Comparison of ENCODE assay signal across 22 mouse cellular contexts in the genomic region with DNA sequence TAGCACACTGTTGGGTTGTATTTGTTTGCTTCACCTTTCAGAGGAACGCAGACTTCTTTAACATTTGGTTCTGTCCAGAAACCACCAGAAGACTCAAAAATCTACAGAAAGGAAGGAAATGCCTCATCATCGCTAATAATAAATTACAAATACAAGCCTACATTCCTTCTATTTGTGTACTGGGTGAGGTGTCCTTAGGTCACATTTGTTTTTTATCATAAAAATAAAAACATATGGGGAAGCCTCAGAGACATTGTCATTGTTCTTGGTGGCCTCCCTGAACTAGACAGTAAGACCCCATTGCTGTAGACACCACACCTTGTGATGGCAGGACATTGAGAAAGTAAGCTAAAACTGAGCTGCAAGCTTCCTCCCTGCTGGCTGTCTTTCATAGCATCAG. TPM values are rescaled to one million over a fixed set of nuclear protein-coding genes. Genes with fewer than 3 reads are reported as not detected.
DNase-seq lines count a peak whose midpoint lies in the region; ATAC-seq and TF ChIP-seq lines count a peak whose summit lies in the region.
"Had no signal": no experiment of that assay in that cellular context is flagged by ENCODE, and none has a peak within 500 bp of the region (broad histone marks: within the 10 kb centered on the region; RNA-seq: fewer than 3 reads in every experiment).

Gene Fam160a1, minus strand, starts transcription at position 101 of the 400 bp plus-strand sequence.

- no peaks in the 10 kb centered on the region for H3K36me3 ChIP-seq in heart, embryonic 11.5 days (ENCODE audit: control insufficient read depth, insufficient read depth, low read length)
- H3K36me3 ChIP-seq in myocyte (ENCODE audit: control insufficient read depth, insufficient read depth): no peaks in the 10 kb centered on the region
- no peaks in the 10 kb centered on the region for H3K36me3 ChIP-seq in embryonic facial prominence, embryonic 10.5 days (replicated peaks)
- H3K36me3 ChIP-seq: embryonic facial prominence, embryonic 13.5 days; heart, embryonic 15.5 days; hindbrain, embryonic 15.5 days; intestine, embryonic 15.5 days; liver, embryonic 13.5 days; midbrain, embryonic 10.5 days had no signal

- no peak within 1 kb of the TSS for H3K4me2 ChIP-seq in heart, embryonic 11.5 days
- no peak within 1 kb of the TSS for H3K4me2 ChIP-seq in myocyte (ENCODE audit: low read depth)
- H3K4me2 ChIP-seq: embryonic facial prominence, embryonic 13.5 days; heart, embryonic 15.5 days; hindbrain, embryonic 15.5 days; intestine, embryonic 15.5 days; liver, embryonic 13.5 days had no signal

- 77% methylated on average over 2 of the region's 2 CpGs for WGBS in heart, embryonic 11.5 days (ENCODE audit: insufficient replicate concordance)
- WGBS in embryonic facial prominence, embryonic 10.5 days: 86% methylated on average over 2 of the region's 2 CpGs

- H3K9me3 ChIP-seq in heart, embryonic 11.5 days (replicated peaks; ENCODE audit: control insufficient read depth, low read length): no peaks in the 10 kb centered on the region
- no peaks in the 10 kb centered on the region for H3K9me3 ChIP-seq in embryonic facial prominence, embryonic 10.5 days
- H3K9me3 ChIP-seq: embryonic facial prominence, embryonic 13.5 days; heart, embryonic 15.5 days; hindbrain, embryonic 15.5 days; intestine, embryonic 15.5 days; liver, embryonic 13.5 days; midbrain, embryonic 10.5 days had no signal

- no peak within 1 kb of the TSS for H3K4me3 ChIP-seq in heart, embryonic 11.5 days (ENCODE audit: low read depth, low read length)
- H3K4me3 ChIP-seq in myocyte: no peak within 1 kb of the TSS
- H3K4me3 ChIP-seq in embryonic facial prominence, embryonic 10.5 days: no peak within 1 kb of the TSS
- H3K4me3 ChIP-seq: embryonic facial prominence, embryonic 13.5 days; heart, embryonic 15.5 days; hindbrain, embryonic 15.5 days; intestine, embryonic 15.5 days; liver, embryonic 13.5 days; midbrain, embryonic 10.5 days had no signal

- peaks cover 4% of the 10 kb centered on the region; the same call in 1 of the 2 replicates for H3K4me1 ChIP-seq in heart, embryonic 11.5 days (ENCODE audit: control insufficient read depth, insufficient read depth, low read length)
- H3K4me1 ChIP-seq in embryonic facial prominence, embryonic 10.5 days: peaks cover 14% of the 10 kb centered on the region
- H3K4me1 ChIP-seq: hindbrain, embryonic 15.5 days; intestine, embryonic 15.5 days had no signal

- H3ac ChIP-seq in myocyte (ENCODE audit: control insufficient read depth, insufficient read length): no peak within 1 kb of the TSS

- no peak for ATAC-seq in heart, embryonic 11.5 days (replicated peaks; ENCODE audit: insufficient number of reproducible peaks, low FRiP score, low TSS enrichment)
- ATAC-seq: forebrain, embryonic 14.5 days; intestine, embryonic 15.5 days had no signal

- H3K27ac ChIP-seq in heart, embryonic 11.5 days (ENCODE audit: low read depth, low read length): no peak within 1 kb of the TSS
- H3K27ac ChIP-seq in embryonic facial prominence, embryonic 10.5 days (replicated peaks): no peak within 1 kb of the TSS
- H3K27ac ChIP-seq: embryonic facial prominence, embryonic 13.5 days; heart, embryonic 15.5 days; hindbrain, embryonic 15.5 days; intestine, embryonic 15.5 days; liver, embryonic 13.5 days; macrophage; midbrain, embryonic 10.5 days; stomach, postnatal 0 days had no signal

- no peak for TF ChIP-seq POLR2A in myocyte (IDR thresholded peaks at IDR 0.05; ENCODE audit: insufficient read length, low read depth)

- DNase-seq in heart, adult 8-10 months (ENCODE audit: low spot score): no peak
- DNase-seq in layer of hippocampus, postnatal 36 days: no peak
- no peak for DNase-seq in layer of hippocampus, adult 11-12 months (ENCODE audit: low spot score)
- no peak for DNase-seq in gastrocnemius, postnatal 4 days (ENCODE audit: low spot score in 2 of 2)
- DNase-seq in embryonic facial prominence, embryonic 10.5 days (ENCODE audit: low spot score): no peak
- no peak for DNase-seq in urinary bladder, postnatal 36 days (ENCODE audit: low spot score in 2 of 2)
- DNase-seq: cerebellum, adult 9-11 months; liver, embryonic 13.5 days; right cerebral cortex, postnatal 4 days; thymus, postnatal 14 days had no signal

- H3K27me3 ChIP-seq in heart, embryonic 11.5 days (ENCODE audit: control insufficient read depth, insufficient read depth, low read length): no peaks in the 10 kb centered on the region
- H3K27me3 ChIP-seq in myocyte (ENCODE audit: control insufficient read depth, insufficient read depth, insufficient read length): no peaks in the 10 kb centered on the region
- no peaks in the 10 kb centered on the region for H3K27me3 ChIP-seq in embryonic facial prominence, embryonic 10.5 days (replicated peaks; ENCODE audit: low read depth, poor library complexity, severe bottlenecking)
- H3K27me3 ChIP-seq: CH12.LX; embryonic facial prominence, embryonic 13.5 days; heart, embryonic 15.5 days; hindbrain, embryonic 15.5 days; intestine, embryonic 15.5 days; liver, embryonic 13.5 days had no signal

- no peaks in the 10 kb centered on the region for H3K79me2 ChIP-seq in myocyte (ENCODE audit: control insufficient read depth, insufficient read depth)

- no peak within 1 kb of the TSS for H3K9ac ChIP-seq in heart, embryonic 11.5 days (ENCODE audit: low read depth, low read length)
- H3K9ac ChIP-seq: embryonic facial prominence, embryonic 13.5 days; heart, embryonic 15.5 days; hindbrain, embryonic 15.5 days; intestine, embryonic 15.5 days; liver, embryonic 13.5 days had no signal

TF ChIP-seq in myocyte, 11 proteins besides CTCF, POLR2A, EP300 and RAD21:
- TF ChIP-seq CEBPB (IDR thresholded peaks at IDR 0.05; ENCODE audit: insufficient read depth, poor library complexity, severe bottlenecking) (no peak), REST (IDR thresholded peaks at IDR 0.05; ENCODE audit: insufficient read depth, insufficient read length) (no peak), MYOG (IDR thresholded peaks at IDR 0.05; ENCODE audit: control insufficient read depth in 1 of 3, insufficient read depth in 1 of 3, insufficient read length in 2 of 3, low read depth in 2 of 3) (no peak), E2F4 (IDR thresholded peaks at IDR 0.05; ENCODE audit: insufficient read depth) (no peak), SRF (IDR thresholded peaks at IDR 0.05; ENCODE audit: control insufficient read depth, insufficient read length, low read depth) (no peak), MYOD1 (IDR thresholded peaks at IDR 0.05; ENCODE audit: control insufficient read depth in 1 of 3, insufficient read length in 2 of 3, low read depth in 2 of 3) (no peak)

RNA-seq across cellular contexts. Expression of gene Fam160a1, which starts in this region (rescaled TPM):
- total RNA-seq in heart, adult 8-10 months (2022): 10 to 100 TPM; 54.1 to 61.6 (median 58.5) TPM
- 2.7 and 3.4 TPM in 2 replicates for polyA plus RNA-seq in heart, embryonic 11.5 days (2014; fragmentation: Nextera tagmentation; extraction: Ambion mirVana)
- 10 to 100 TPM; 11.1 to 15.5 TPM for total RNA-seq in layer of hippocampus, postnatal 36 days (2021)
- 10 to 100 TPM; 38.9 to 46.6 TPM for total RNA-seq in gastrocnemius, postnatal 4 days (2021)
- 13.2 TPM for polyA plus RNA-seq in myocyte (2012; fragmentation: generic; extraction: Trizol)
- polyA plus RNA-seq in embryonic facial prominence, embryonic 10.5 days (2016; fragmentation: Nextera tagmentation; extraction: Ambion mirVana): 1.3 and 1.7 TPM in 2 replicates
- total RNA-seq: MEL had no signal
- polyA plus RNA-seq: macrophage had no signal
